Mouse (Mus musculus) c-Kit-positive CD71-positive TER-119-negative erythroid progenitor cells, embryonic 14.5 days (primary cell): ENCODE data around the gene Lats2.
"Not testable (repeated sequence)": the region's sequence is repeated elsewhere in the genome, so short reads cannot be mapped to it uniquely, and the experiment has no call there.

Experiments used
- DNase-seq: peaks from one replicate; pipeline ENCODE4 v3.0.0-alpha.2; 2013; ENCODE audit warnings: low read depth

Gene Lats2

GRCm38 (mm10) chr14:57758237-57758636 is at the start of gene Lats2:
Gene Lats2 (minus strand): TSS chr14:57758388.
- DNase-seq: no peak

GRCm38 (mm10) chr14:57803731-57804130 is 45.5 kb upstream of the Lats2 start:
- DNase-seq: no peak

GRCm38 (mm10) chr14:57797991-57798931 is 40.1 kb upstream of the Lats2 start, which contains the start of gene Sap18:
Gene Sap18 (plus strand): TSS chr14:57798180.
- DNase-seq: peak; percentile 98

DNA sequence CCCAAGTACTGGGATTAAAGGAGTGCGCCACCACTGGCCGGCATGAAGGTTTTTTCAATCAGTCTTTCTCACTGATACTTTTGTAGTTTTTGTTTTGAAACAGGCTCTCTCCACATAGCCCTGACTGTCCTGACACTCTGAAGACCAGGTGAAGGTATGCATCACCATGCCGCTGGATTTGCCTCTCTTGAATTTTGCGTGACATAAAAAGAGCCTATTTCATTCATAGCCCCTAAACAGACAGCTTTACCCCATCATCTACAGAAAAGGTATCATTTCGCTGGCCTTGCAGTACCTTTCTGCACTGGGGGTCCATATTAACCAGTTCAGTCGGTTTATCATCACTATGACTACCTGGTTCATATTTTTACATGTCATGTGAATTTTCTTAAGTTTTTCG is 39.4 kb upstream of the Lats2 start:
- DNase-seq: no peak

- no peak for DNase-seq
Observed at GRCm38 (mm10) chr14:57791171-57791570, 33.0 kb upstream of the Lats2 start.

DNA sequence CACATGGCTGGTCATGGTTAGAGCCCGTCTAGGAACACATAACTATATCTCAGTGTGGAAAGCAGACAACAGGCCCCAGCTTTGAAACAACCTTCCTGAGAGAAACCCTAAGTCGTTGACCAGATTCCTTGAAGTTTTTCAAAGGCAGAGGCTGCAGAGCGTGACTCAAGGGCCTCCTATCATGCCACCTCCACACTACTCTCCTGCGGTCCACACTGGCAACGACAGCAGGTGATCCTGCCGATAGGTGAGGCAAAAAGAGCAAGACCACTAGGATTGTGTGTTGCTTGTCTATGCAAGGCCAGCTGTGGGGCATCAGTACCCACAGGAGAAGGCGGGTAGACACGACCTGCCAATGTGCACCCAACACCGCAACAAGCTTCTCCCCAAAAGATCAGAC is 31.6 kb upstream of the Lats2 start:
- no peak for DNase-seq

- no peak for DNase-seq
Observed at GRCm38 (mm10) chr14:57789311-57789710, 31.1 kb upstream of the Lats2 start.

DNA sequence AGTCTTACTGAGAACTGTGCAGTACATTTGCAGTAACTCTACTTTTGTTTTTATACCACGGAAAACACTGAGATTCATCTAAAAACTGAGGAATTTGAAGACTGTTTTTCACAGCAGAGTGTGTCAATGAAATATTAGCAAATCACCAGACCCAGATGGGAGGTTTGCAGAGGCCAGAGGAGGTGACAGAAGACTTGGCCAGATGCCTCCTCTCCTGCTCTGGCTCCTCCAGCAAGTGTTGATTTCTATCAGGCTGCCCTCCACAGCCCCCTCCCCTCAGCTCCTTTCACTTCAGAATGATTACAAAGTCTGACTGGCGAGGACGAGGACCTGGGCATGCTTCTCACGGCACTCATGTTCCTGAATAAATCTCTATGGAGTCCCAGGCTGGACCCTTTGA is 29.2 kb upstream of the Lats2 start:
- DNase-seq: no peak

GRCm38 (mm10) chr14:57772157-57772815 is 14.1 kb upstream of the Lats2 start:
- DNase-seq: no peak

DNA sequence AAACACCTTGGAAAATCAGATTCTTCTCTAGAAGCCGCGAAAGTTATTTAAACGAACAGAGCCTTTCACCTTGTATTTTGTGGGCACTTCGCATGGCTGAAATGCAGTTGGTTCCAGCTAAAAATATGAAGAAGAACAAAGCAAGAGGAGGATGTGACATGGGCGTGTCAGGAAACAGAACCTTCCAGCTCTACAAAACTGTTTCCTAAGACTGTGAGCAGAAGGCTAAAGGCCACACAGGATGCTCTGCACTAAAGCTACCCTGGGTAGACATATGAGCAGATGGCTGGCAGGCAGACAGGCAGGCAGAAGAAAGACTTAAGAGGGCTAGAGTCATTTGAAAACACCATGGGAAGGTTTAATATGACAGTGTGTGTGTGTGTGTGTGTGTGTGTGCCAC is 10.9 kb upstream of the Lats2 start:
- no peak for DNase-seq

- DNase-seq: no peak
Observed at GRCm38 (mm10) chr14:57760447-57761412, 2.5 kb upstream of the Lats2 start.

- DNase-seq: no peak
Observed at GRCm38 (mm10) chr14:57756094-57756493, 2.1 kb downstream of the Lats2 start.

DNA sequence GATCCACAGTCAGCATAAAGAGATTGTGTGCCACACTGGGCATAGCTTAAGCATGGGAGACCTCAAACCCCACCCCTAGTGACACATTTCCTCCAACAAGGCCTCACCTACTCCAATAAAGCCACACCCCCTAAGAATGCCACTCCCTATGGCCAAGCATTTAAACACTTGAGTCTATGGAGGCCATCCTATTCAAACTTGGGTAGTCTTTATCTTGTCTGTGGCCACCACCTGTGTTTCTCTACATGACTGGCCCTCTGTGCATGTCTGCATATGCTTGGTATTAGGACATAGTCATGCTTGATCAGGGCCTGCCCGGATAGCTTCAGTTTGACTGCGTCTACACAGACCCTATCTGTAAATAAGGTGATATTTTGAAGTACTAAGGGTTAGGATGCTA is 2.5 kb downstream of the Lats2 start:
- DNase-seq: peak; percentile 48

- DNase-seq: peak; percentile 62
Observed at GRCm38 (mm10) chr14:57753351-57753992, 4.7 kb downstream of the Lats2 start.

GRCm38 (mm10) chr14:57751006-57751405 is 7.2 kb downstream of the Lats2 start:
- not testable (repeated sequence) for DNase-seq

- no peak for DNase-seq
Observed at GRCm38 (mm10) chr14:57749501-57749900, 8.7 kb downstream of the Lats2 start.

GRCm38 (mm10) chr14:57746001-57746771 is 12.0 kb downstream of the Lats2 start, which contains the start of gene Gm49361:
Gene Gm49361 (minus strand): TSS chr14:57746103.
- peak; percentile 53 for DNase-seq

GRCm38 (mm10) chr14:57745291-57745969 is 12.8 kb downstream of the Lats2 start:
- no peak for DNase-seq

DNA sequence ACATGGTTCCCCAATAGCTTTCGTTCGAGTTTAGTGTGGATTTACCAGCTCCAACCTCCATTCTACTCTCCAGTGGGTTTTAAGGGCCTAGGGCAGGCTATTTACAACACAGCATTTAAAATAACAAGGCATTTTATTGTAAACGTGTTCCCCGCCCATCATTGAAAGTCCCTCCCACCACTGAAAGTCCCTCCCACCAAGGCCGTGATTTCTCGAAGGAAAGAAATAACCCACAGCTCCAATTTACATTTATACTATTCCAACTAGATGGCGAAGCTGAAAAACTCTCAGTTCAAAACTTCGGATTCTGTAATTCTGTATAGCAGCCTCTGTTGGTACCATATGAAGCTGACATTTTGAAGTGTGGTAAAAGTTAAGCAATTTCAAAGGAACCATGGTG is 13.6 kb downstream of the Lats2 start:
- DNase-seq: no peak

GRCm38 (mm10) chr14:57740651-57741050 is 17.5 kb downstream of the Lats2 start:
- DNase-seq: no peak
